Mouse (Mus musculus) CH12.LX (cell line): ENCODE data around the gene Hist1h1c. TPM values are rescaled to one million over a fixed set of nuclear protein-coding genes. Genes with fewer than 3 reads are reported as not detected.

Experiments used
- DNase-seq: peaks from one replicate; pipeline ENCODE4 v3.0.0-alpha.2; 2013; ENCODE audit errors: extremely low read depth
- H3K27ac ChIP-seq: 2 replicates; pipeline ENCODE4 v1.5.1; 2012; ENCODE audit warnings: low read depth, mild to moderate bottlenecking, control low read depth, moderate library complexity; ENCODE audit not compliant: insufficient read depth
- H3K27me3 ChIP-seq: replicated peaks from 2 replicates; pipeline ENCODE3; 2012; ENCODE audit warnings: inconsistent platforms
- H3K36me3 ChIP-seq, 2 experiments: replicated peaks in 1 of 2; 2 replicates each; pipeline versions ENCODE3 to v1.6.1; 2012; ENCODE audit warnings: inconsistent platforms in 1 of 2, low read length in 1 of 2, mild to moderate bottlenecking in 1 of 2, mixed read lengths in 1 of 2, moderate library complexity in 1 of 2; ENCODE audit not compliant: control insufficient read depth in 1 of 2, insufficient read depth in 1 of 2
- H3K4me1 ChIP-seq, 2 experiments: 2 replicates each; pipeline ENCODE4 v1.6.1; 2012; ENCODE audit warnings: inconsistent platforms in 1 of 2, moderate library complexity in 1 of 2; ENCODE audit not compliant: insufficient read depth in 2 of 2, control insufficient read depth in 1 of 2
- H3K4me2 ChIP-seq: 2 replicates; pipeline ENCODE4 v1.6.1; 2012; ENCODE audit warnings: low read depth, mild to moderate bottlenecking, control low read depth; ENCODE audit not compliant: poor library complexity, insufficient read depth, severe bottlenecking
- H3K4me3 ChIP-seq, 3 experiments: fragments of 150-350 bp in 1 of 3; sonication (generic) in 1 of 3; replicated peaks in 1 of 3; 2 replicates each; pipeline versions ENCODE3 to v1.5.1; 2011 to 2012; ENCODE audit warnings: low read depth in 2 of 3, low read length in 2 of 3, mild to moderate bottlenecking in 2 of 3, moderate library complexity in 2 of 3, control low read depth in 1 of 3, improper control_type of control experiment in 1 of 3, inconsistent platforms in 1 of 3, mixed read lengths in 1 of 3; ENCODE audit not compliant: poor library complexity in 1 of 3
- H3K79me2 ChIP-seq: replicated peaks from 2 replicates; pipeline ENCODE4 v1.6.1; 2012; ENCODE audit warnings: mild to moderate bottlenecking, moderate library complexity; ENCODE audit not compliant: control insufficient read depth, poor library complexity, insufficient read depth, severe bottlenecking; ENCODE audit errors: extremely low read depth
- H3K9ac ChIP-seq: 2 replicates; pipeline ENCODE4 v1.6.1; 2012; ENCODE audit warnings: low read depth, mild to moderate bottlenecking, control low read depth, moderate library complexity; ENCODE audit not compliant: insufficient read depth
- H3K9me3 ChIP-seq: replicated peaks from 2 replicates; pipeline ENCODE3; 2012; ENCODE audit warnings: low read length, inconsistent platforms, mixed read lengths
- CHD1 ChIP-seq: IDR thresholded peaks from 2 replicates; pipeline ENCODE4 v1.6.1; 2012; ENCODE audit warnings: low read depth, low read length, improper control_type of control experiment, inconsistent platforms
- CHD2 ChIP-seq: IDR thresholded peaks from 2 replicates; pipeline ENCODE4 v1.6.1; 2011; ENCODE audit warnings: low read length, improper control_type of control experiment
- CTCF ChIP-seq, 2 experiments: IDR thresholded peaks in 1 of 2; conservative IDR thresholded peaks in 1 of 2; 2 replicates each; pipeline ENCODE4 v1.5.1; 2011 to 2012; ENCODE audit warnings: low read depth in 2 of 2, low read length in 2 of 2, improper control_type of control experiment in 1 of 2, inconsistent platforms in 1 of 2, mild to moderate bottlenecking in 1 of 2, moderate library complexity in 1 of 2
- ELF1 ChIP-seq: IDR thresholded peaks from 2 replicates; pipeline ENCODE4 v1.6.1; 2014; ENCODE audit warnings: low read depth, mild to moderate bottlenecking, inconsistent platforms, low read length, improper control_type of control experiment
- EP300 ChIP-seq: IDR thresholded peaks from 2 replicates; pipeline ENCODE4 v1.6.1; 2011; ENCODE audit warnings: low read length, improper control_type of control experiment
- ETS1 ChIP-seq: conservative IDR thresholded peaks from 2 replicates; pipeline ENCODE4 v1.6.1; 2012; ENCODE audit warnings: low read depth, mild to moderate bottlenecking, inconsistent platforms, low read length, improper control_type of control experiment, moderate library complexity
- JUND ChIP-seq: conservative IDR thresholded peaks from 2 replicates; pipeline ENCODE4 v1.6.1; 2011; ENCODE audit warnings: low read depth, low read length, improper control_type of control experiment
- KAT2A ChIP-seq: IDR thresholded peaks from 2 replicates; pipeline ENCODE4 v1.6.1; 2012; ENCODE audit warnings: low read length, improper control_type of control experiment, inconsistent platforms; ENCODE audit not compliant: insufficient replicate concordance
- MAZ ChIP-seq: IDR thresholded peaks from 2 replicates; pipeline ENCODE4 v1.6.1; 2012; ENCODE audit warnings: low read depth, mild to moderate bottlenecking, inconsistent platforms, low read length, improper control_type of control experiment, moderate library complexity
- MYC ChIP-seq: IDR thresholded peaks from 2 replicates; pipeline ENCODE4 v1.6.1; 2011; ENCODE audit warnings: low read depth, mild to moderate bottlenecking, improper control_type of control experiment, low read length
- NELFE ChIP-seq: IDR thresholded peaks from 2 replicates; pipeline ENCODE4 v1.6.1; 2011; ENCODE audit warnings: low read depth, low read length, improper control_type of control experiment
- PAX5 ChIP-seq: IDR thresholded peaks from 2 replicates; pipeline ENCODE4 v1.6.1; 2012; ENCODE audit warnings: low read length, inconsistent platforms, mixed read lengths
- POLR2AphosphoS2 ChIP-seq: IDR thresholded peaks from 2 replicates; pipeline ENCODE4 v1.6.1; 2011; ENCODE audit warnings: low read depth, low read length, improper control_type of control experiment
- RAD21 ChIP-seq: IDR thresholded peaks from 2 replicates; pipeline ENCODE4 v1.6.1; 2011; ENCODE audit warnings: low read depth, mild to moderate bottlenecking, low read length, improper control_type of control experiment, moderate library complexity
- RCOR1 ChIP-seq: conservative IDR thresholded peaks from 2 replicates; pipeline ENCODE4 v1.6.1; 2012; ENCODE audit warnings: low read depth, mild to moderate bottlenecking, inconsistent platforms, low read length, improper control_type of control experiment
- TBP ChIP-seq: conservative IDR thresholded peaks from 2 replicates; pipeline ENCODE4 v1.6.1; 2011; ENCODE audit warnings: low read depth, low read length, improper control_type of control experiment
- UBTF ChIP-seq: IDR thresholded peaks from 2 replicates; pipeline ENCODE4 v1.6.1; 2012; ENCODE audit warnings: low read depth, mild to moderate bottlenecking, inconsistent platforms, low read length, improper control_type of control experiment, moderate library complexity
- USF1 ChIP-seq: IDR thresholded peaks from 2 replicates; pipeline ENCODE4 v1.6.1; 2014; ENCODE audit warnings: low read depth, mild to moderate bottlenecking, inconsistent platforms, low read length, improper control_type of control experiment
- ZMIZ1 ChIP-seq: IDR thresholded peaks from 2 replicates; pipeline ENCODE4 v1.6.1; 2012; ENCODE audit warnings: low read depth, mild to moderate bottlenecking, inconsistent platforms, low read length, improper control_type of control experiment
- ZNF384 ChIP-seq: IDR thresholded peaks from 2 replicates; pipeline ENCODE4 v1.6.1; 2012; ENCODE audit warnings: low read depth, low read length, improper control_type of control experiment, inconsistent platforms
- dilution Hi-C: fragments of 300-500 bp; cut with MboI; formaldehyde crosslinking; loops from 2 replicates; pipeline ENCODE4 v1.14.3; 2020; ENCODE audit warnings: low sequenced_read_pairs; ENCODE audit not compliant: extremely low pct_unique_long_range_greater_than_20kb, extremely low pct_ligation_motif_present
- in situ Hi-C: fragments of 300-500 bp; cut with MboI; formaldehyde crosslinking; loops from 3 replicates; pipeline ENCODE4 v1.14.3; 2019; ENCODE audit warnings: low sequenced_read_pairs, low pct_ligation_motif_present, low pct_unique_long_range_greater_than_20kb, mixed read lengths
- polyA plus RNA-seq: library from polyadenylated mRNA; unstranded; fragments of >175 nt; gene quantifications from 2 replicates; pipeline ENCODE4 v1.2.1, GENCODE M21; 2012; ENCODE audit warnings: low read depth; ENCODE audit not compliant: insufficient read length
- total RNA-seq, 2 experiments: library from RNA; depleted of rRNA; stranded (reverse); fragments of 300-350 nt in 1 of 2; fragments of >200 nt in 1 of 2; gene quantifications; 2 replicates each; pipeline ENCODE4 v1.2.3; 2012 to 2014

Hist1h1c gene
- total and polyA plus RNA-seq, 3 experiments: 12.5 to 597 (median 22.8) TPM

DNA sequence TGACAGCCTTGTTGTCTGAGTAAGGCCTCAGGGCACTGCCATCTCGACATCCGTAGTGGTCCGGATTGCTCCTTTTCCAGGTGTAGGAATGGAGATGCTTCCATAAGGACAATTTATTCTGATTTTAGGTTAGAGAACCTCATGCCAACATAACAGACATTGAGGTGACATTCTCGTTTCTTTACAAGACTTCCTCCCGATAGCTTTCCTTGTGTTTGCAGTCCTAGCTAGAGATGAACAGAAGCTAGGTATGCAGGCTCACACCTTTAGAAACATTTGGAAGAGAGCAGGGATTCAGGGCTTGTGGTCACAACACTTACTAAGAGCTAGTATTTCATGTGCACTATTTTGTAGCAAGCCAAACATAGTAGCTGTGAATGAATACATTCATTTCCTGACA lies 4.6 kb downstream of the Hist1h1c start:
- peak; percentile 29 for DNase-seq
- dilution Hi-C loops: loop anchor here (10.0 kb wide), 1 partner anchor 48 kb away; the partner anchor contains the start of genes Hist1h1t and Hist1h4c
- H3K4me1 ChIP-seq: peaks cover 3 to 27% of the 10 kb centered on the region in 2 experiments; a peak in 3 of 4 replicates
- in situ Hi-C loops: no loop called here
- no peak overlapping the region for H3K4me3 ChIP-seq
- H3K27ac ChIP-seq: peak overlapping the region; percentile 69
- no peak overlapping the region; the same call in 1 of the 2 replicates for H3K9ac ChIP-seq
- no peaks in the 10 kb centered on the region for H3K27me3 ChIP-seq
- no peaks in the 10 kb centered on the region for H3K9me3 ChIP-seq
- no peaks in the 10 kb centered on the region for H3K36me3 ChIP-seq
- H3K4me2 ChIP-seq: no peak overlapping the region
- H3K79me2 ChIP-seq: no peaks in the 10 kb centered on the region
- TF ChIP-seq PAX5 (no peak), UBTF (no peak), MYC (no peak), CHD1 (no peak), TBP (no peak), USF1 (no peak)
- TF ChIP-seq, all 38 proteins: peak for 0

DNA sequence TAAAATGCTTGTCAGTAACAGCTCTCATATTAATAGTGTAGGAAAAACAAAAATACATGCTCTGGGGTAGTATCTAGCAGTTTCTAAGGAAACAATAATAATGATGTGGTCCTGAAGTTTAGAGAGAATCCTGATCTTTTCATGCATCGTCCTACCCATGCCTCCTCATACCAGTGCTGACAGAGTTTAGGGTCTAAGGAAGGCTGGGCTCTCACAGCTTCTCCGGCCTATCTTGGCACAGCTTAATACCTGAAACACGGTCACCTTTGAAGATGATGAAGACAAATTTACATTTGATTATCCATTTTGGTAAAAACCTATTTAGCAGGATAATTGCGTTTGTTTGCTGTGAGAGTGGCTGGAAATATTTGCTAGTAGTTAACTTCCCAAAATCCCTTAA lies 5.4 kb downstream of the Hist1h1c start:
- H3K36me3 ChIP-seq: no peaks in the 10 kb centered on the region
- no peak overlapping the region for H3K4me3 ChIP-seq
- 0 out of 2 replicates have a peak, but pooled peaks have one; percentile 7 for TF ChIP-seq JUND
- TF ChIP-seq UBTF: no peak
- H3K27me3 ChIP-seq: no peaks in the 10 kb centered on the region
- dilution Hi-C loops (loop anchor here (10.0 kb wide), 1 partner anchor 49 kb away; the partner anchor contains the start of genes Hist1h1t and Hist1h4c), in situ Hi-C loops (no loop called here)
- H3K4me1 ChIP-seq: peaks cover 3 to 33% of the 10 kb centered on the region in 2 experiments; a peak in 3 of 4 replicates
- H3K9me3 ChIP-seq: no peaks in the 10 kb centered on the region
- H3K4me2 ChIP-seq: peak overlapping the region; percentile 21; the same call in 1 of the 2 replicates
- peak overlapping the region; percentile 62 for H3K27ac ChIP-seq
- H3K79me2 ChIP-seq: no peaks in the 10 kb centered on the region
- DNase-seq: peak; percentile 46
- peak overlapping the region; percentile 74; the same call in 1 of the 2 replicates for H3K9ac ChIP-seq

DNA sequence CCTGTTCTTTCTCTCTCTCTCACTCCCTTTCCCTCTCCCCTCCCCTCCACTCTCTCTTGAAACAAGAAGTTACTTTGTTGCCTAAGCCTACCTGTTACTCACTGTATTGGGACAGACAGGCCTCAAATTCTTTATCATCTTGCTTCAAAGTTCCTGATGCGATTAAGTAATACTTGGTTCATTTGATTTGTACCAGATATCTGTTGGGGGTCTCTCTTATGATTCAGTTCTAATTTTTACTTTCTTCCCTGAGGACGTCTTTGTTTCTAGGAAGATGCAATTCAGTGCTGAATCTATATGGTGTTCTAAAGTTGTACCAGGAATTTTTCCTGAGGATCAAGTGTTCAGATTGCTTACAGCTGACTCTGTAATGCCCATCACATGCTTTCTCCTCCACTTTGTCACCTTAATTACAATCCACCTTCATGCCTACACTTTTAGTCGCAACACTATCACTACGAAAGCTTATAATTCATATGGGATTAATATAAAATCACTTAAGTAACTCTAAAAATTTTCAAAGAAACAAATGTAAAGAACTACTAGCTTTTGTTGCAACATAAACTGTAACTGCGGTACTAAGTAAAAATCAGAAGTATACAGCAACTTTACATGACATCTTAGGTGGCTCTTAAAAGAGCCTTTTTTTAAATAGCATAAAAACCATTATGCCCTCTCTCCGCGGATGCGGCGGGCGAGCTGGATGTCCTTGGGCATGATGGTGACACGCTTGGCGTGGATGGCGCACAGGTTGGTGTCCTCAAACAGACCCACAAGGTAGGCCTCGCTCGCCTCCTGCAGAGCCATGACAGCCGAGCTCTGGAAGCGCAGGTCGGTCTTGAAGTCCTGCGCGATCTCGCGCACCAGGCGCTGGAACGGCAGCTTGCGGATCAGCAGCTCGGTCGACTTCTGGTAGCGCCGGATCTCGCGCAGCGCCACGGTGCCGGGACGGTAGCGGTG lies 6.1 kb downstream of the Hist1h1c start:
- Histone ChIP-seq H3K4me3 (peak overlapping the region; percentile 13 to 47 (median 33)), H3K4me2 (peak overlapping the region; percentile 74; the same call in 1 of the 2 replicates), H3K27me3 (no peaks in the 10 kb centered on the region), H3K79me2 (no peaks in the 10 kb centered on the region), H3K9ac (peak overlapping the region; percentile 74; the same call in 1 of the 2 replicates), H3K4me1 (peaks cover 3 to 38% of the 10 kb centered on the region in 2 experiments; a peak in 3 of 4 replicates), H3K36me3 (no peaks in the 10 kb centered on the region), H3K27ac (peak overlapping the region; percentile 85), H3K9me3 (no peaks in the 10 kb centered on the region)
- DNase-seq: no peak
- in situ Hi-C loops (no loop called here), dilution Hi-C loops (loop anchor here (10.0 kb wide), 1 partner anchor 50 kb away; the partner anchor contains the start of genes Hist1h1t and Hist1h4c)
- TF ChIP-seq PAX5 (no peak), UBTF (0 out of 2 replicates have a peak, but pooled peaks have one; percentile 94), ELF1 (no peak), TBP (peak; percentile 46; the same call in 1 of the 2 replicates), CHD1 (peak; percentile 95), MAZ (peak; percentile 66; the same call in 1 of the 2 replicates), JUND (no peak), CTCF (conservative IDR thresholded peaks at IDR 0.05 in 1 of 2, IDR thresholded peaks at IDR 0.05 in 1 of 2; ENCODE audit: low read depth in 2 of 2, low read length in 2 of 2) (no peak), CHD2 (peak; percentile 79), KAT2A (0 out of 2 replicates have a peak, but pooled peaks have one; percentile 44), ZNF384 (no peak), NELFE (peak; percentile 82; the same call in 1 of the 2 replicates), RCOR1 (peak; percentile 97), EP300 (no peak), ZMIZ1 (peak; percentile 99), RAD21 (no peak), POLR2AphosphoS2 (peak; percentile 100), ETS1 (peak; percentile 49; the same call in 1 of the 2 replicates)
